In the genomic region with DNA sequence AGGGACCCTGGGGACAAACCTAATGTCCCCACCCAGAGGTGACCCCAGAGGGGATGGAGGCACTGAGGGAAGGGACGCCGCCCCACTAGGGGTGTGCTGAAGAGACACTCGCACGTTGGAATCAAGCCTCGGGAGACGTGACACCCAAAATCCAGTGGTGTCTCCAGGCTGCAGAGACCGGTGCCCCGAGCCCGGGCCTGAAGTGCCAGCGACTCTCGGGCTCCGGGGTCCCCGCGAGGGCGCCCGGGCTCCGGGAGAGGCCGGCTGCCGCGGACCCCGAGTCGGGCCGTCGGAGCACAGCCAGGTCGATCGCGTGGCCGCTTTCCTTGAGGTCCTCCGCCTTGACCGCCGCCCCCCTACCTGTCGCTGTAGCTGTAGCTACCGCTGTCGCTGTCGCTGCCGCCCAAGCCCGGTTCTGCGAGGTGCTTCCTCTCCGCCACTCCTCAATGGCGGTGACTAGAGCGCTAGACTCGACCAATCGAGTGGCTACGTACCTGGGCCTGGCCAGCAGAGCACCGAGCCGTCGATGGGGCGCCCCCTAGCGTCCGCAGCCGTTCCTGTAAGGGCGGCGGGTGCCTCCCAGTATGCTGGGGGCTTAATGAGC, we compare ENCODE assay signal across 8 mouse cellular contexts. TPM values are rescaled to one million over a fixed set of nuclear protein-coding genes. Genes with fewer than 3 reads are reported as not detected.
DNase-seq lines count a peak whose midpoint lies in the region; ATAC-seq lines count a peak whose summit lies in the region.

Vps13d (minus strand) TSS at position 447 of the 604 bp plus-strand sequence.

- peak within 1 kb of the TSS; percentile 88 for H3K9ac ChIP-seq in intestine, embryonic 15.5 days

- H3K27ac ChIP-seq in intestine, embryonic 15.5 days: peak within 1 kb of the TSS; percentile 70

- H3K4me1 ChIP-seq in intestine, embryonic 15.5 days (replicated peaks): peaks cover 9% of the 10 kb centered on the region; the same call in 1 of the 2 replicates

- H3K4me2 ChIP-seq in intestine, embryonic 15.5 days (replicated peaks): peak within 1 kb of the TSS; percentile 88

- WGBS in intestine, embryonic 15.5 days: under 1% methylated on average over 53 of the region's 53 CpGs

- H3K4me3 ChIP-seq in intestine, embryonic 15.5 days (replicated peaks): peak within 1 kb of the TSS; percentile 88

- peak; percentile 87 for ATAC-seq in intestine, embryonic 15.5 days

- intact Hi-C loops in left cerebral cortex, postnatal 25 days (cut with DNase I): no loop called here

- no peaks in the 10 kb centered on the region for H3K27me3 ChIP-seq in intestine, embryonic 15.5 days (replicated peaks)

- no peaks in the 10 kb centered on the region for H3K9me3 ChIP-seq in intestine, embryonic 15.5 days

- peak; percentile 81 for DNase-seq in adrenal gland, adult 8-10 months
- peak; percentile 84 for DNase-seq in embryo, embryonic 11.5 days (ENCODE audit: low read depth, low spot score)
- DNase-seq in gastrocnemius, postnatal 4 days (ENCODE audit: low spot score in 2 of 2): peak; percentile 91 to 94
- peak; percentile 91 to 92 for DNase-seq in left cerebral cortex, postnatal 25 days (ENCODE audit: low spot score in 2 of 2)
- peak; percentile 94 for DNase-seq in mesoderm, embryonic 11.5 days (ENCODE audit: low read depth, low spot score)
- peak; percentile 83 for DNase-seq in right cerebral cortex, postnatal 25 days
- DNase-seq in urinary bladder, postnatal 36 days (ENCODE audit: low spot score in 2 of 2): peak; percentile 79 to 88

- no peaks in the 10 kb centered on the region for H3K36me3 ChIP-seq in intestine, embryonic 15.5 days

RNA-seq across cellular contexts. Expression of gene Vps13d, which starts in this region (rescaled TPM):
- total RNA-seq in adrenal gland, adult 8-10 months (2022): 10 to 100 TPM; 62.6 to 84.7 (median 81.4) TPM
- total RNA-seq in gastrocnemius, postnatal 4 days (2021): 10 to 100 TPM; 43.3 to 45.1 TPM
- 10.1 and 10.2 TPM in 2 replicates for polyA plus RNA-seq in intestine, embryonic 15.5 days (2015; fragmentation: Nextera tagmentation; extraction: Ambion mirVana)
- total RNA-seq in left cerebral cortex, postnatal 25 days (2021): 10 to 100 TPM; 57.4 to 59.6 TPM

Comparison
In these comparisons a context has a peak if more than half of its experiments do, and no peak if none do; other contexts are left out.
1. Peak in every context shown above with its lines: DNase-seq, ATAC-seq, H3K4me3 ChIP-seq and H3K27ac ChIP-seq.